Mouse (Mus musculus): ENCODE measurements around the gene B430306N03Rik.

Gene B430306N03Rik

GRCm38 (mm10) chr17:48363421-48363965, 47.6 kb downstream of the B430306N03Rik start:
- DNase-seq: no peak

- no peak for DNase-seq
These were observed 49.7 kb downstream of the B430306N03Rik start for GRCm38 (mm10) chr17:48365511-48366155.

- no peak for DNase-seq
These were observed 50.9 kb downstream of the B430306N03Rik start for GRCm38 (mm10) chr17:48366806-48367205.

GRCm38 (mm10) chr17:48371621-48372020, 55.7 kb downstream of the B430306N03Rik start:
- DNase-seq: no peak

GRCm38 (mm10) chr17:48372987-48373386, 57.0 kb downstream of the B430306N03Rik start:
- DNase-seq: no peak

- DNase-seq: no peak
These were observed 60.2 kb downstream of the B430306N03Rik start for GRCm38 (mm10) chr17:48376102-48376501.

Data from cerebellum, adult 9-10 months (tissue).